Mouse (Mus musculus) gastrocnemius, adult 2 months (tissue): ENCODE measurements around the gene Hoxa5. TPM values are rescaled to one million over a fixed set of nuclear protein-coding genes. Genes with fewer than 3 reads are reported as not detected.

Experiments used
- DNase-seq: peaks from one replicate; pipeline ENCODE4 v3.0.0; 2022
- H3K27ac ChIP-seq: fragments of 200-600 bp; 2 replicates; pipeline ENCODE4 v1.8.1; 2022; ENCODE audit warnings: mild to moderate bottlenecking
- H3K4me3 ChIP-seq: fragments of 200-600 bp; 2 replicates; pipeline ENCODE4 v1.8.1; 2022; ENCODE audit warnings: mild to moderate bottlenecking, moderate library complexity
- CTCF ChIP-seq: fragments of 200-600 bp; IDR thresholded peaks from 2 replicates; pipeline ENCODE4 v1.8.1; 2022; ENCODE audit warnings: antibody characterized with exemption, mild to moderate bottlenecking, moderate library complexity
- intact Hi-C: fragments of 180-260 bp; cut with DNase I; formaldehyde crosslinking; loops from one replicate; pipeline ENCODE4 v1.15.1; 2025
- total RNA-seq, 2 experiments: library from RNA; stranded (reverse); gene quantifications; 2 replicates each; pipeline ENCODE4 v1.2.3; 2021

The Hoxa5 gene
- total RNA-seq, 2 experiments from 2014 or later, result 2.2 to 2.9 TPM

GRCm38 (mm10) chr6:52229558-52230416 lies 25.4 kb upstream of the Hoxa5 start:
- Histone ChIP-seq H3K4me3 (peak overlapping the region; percentile 76), H3K27ac (peak overlapping the region; percentile 93)
- DNase-seq, result peak; percentile 75
- peak; percentile 34; the same call in 1 of the 2 replicates for TF ChIP-seq CTCF
- intact Hi-C loops, result loop anchor here (1.0 kb wide), 1 partner anchor 1057 kb away; no protein-coding TSS in a partner anchor

DNA sequence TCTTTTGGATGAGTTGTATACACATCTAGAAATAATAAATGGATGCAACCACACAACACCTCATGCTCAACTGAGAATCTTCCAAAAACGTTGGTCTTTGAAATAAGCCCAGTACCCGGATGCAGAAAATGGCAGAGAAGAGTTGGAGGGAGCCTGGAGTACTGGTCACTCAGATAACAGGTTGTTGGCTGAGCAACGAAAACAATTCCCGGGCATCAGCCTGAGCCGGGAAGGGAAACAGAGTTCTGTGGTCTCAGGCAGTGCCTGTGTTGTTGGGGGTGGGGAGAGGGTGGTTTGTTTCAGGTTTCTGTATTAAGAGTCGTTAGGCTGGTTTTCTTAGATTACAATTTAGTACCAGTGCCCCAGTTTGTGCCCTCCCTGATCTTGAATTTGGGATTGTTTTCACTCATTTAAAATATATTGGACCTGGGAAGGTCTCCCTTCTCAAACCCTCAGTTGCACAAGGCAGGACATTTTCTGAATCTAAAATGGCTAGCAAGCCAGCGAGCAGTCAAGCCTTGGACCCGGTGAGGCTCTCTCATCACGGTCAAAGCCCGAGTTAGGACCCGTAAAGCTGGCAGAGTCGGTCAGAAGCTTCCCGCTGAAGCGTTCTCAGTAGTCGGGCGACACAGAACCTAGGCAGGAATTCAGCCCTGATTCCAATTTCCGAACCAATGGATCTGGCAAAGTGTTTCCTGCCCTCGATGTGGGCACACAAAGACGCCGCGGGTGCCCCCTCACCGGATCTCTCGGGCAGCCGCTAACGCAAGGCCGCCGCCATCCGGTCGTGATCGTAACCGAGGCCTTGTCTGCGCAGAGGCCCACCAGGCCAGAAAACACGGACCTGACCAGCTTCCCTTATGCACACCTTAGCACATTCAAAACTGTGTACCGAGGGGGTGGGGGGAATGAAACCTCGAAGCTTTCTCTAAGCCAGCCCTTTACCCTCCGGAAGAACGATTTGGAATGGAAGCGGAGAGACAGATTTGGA lies 24.4 kb upstream of the Hoxa5 start:
- intact Hi-C loops, result loop anchor here (1.0 kb wide), 1 partner anchor 1056 kb away; no protein-coding TSS in a partner anchor
- no peak for TF ChIP-seq CTCF
- Histone ChIP-seq H3K27ac (peak overlapping the region; percentile 93), H3K4me3 (peak overlapping the region; percentile 76)
- peak; percentile 77 for DNase-seq

GRCm38 (mm10) chr6:52227470-52228222 lies 23.3 kb upstream of the Hoxa5 start:
- H3K4me3 ChIP-seq, result peak overlapping the region; percentile 76
- DNase-seq, result no peak
- intact Hi-C loops, result no loop called here
- TF ChIP-seq CTCF, result no peak
- H3K27ac ChIP-seq, result peak overlapping the region; percentile 93

- intact Hi-C loops, result no loop called here
- H3K27ac ChIP-seq, result peak overlapping the region; percentile 93
- peak overlapping the region; percentile 76 for H3K4me3 ChIP-seq
- TF ChIP-seq CTCF, result no peak
- DNase-seq, result no peak
Observed at GRCm38 (mm10) chr6:52226569-52227257, 22.3 kb upstream of the Hoxa5 start.

DNA sequence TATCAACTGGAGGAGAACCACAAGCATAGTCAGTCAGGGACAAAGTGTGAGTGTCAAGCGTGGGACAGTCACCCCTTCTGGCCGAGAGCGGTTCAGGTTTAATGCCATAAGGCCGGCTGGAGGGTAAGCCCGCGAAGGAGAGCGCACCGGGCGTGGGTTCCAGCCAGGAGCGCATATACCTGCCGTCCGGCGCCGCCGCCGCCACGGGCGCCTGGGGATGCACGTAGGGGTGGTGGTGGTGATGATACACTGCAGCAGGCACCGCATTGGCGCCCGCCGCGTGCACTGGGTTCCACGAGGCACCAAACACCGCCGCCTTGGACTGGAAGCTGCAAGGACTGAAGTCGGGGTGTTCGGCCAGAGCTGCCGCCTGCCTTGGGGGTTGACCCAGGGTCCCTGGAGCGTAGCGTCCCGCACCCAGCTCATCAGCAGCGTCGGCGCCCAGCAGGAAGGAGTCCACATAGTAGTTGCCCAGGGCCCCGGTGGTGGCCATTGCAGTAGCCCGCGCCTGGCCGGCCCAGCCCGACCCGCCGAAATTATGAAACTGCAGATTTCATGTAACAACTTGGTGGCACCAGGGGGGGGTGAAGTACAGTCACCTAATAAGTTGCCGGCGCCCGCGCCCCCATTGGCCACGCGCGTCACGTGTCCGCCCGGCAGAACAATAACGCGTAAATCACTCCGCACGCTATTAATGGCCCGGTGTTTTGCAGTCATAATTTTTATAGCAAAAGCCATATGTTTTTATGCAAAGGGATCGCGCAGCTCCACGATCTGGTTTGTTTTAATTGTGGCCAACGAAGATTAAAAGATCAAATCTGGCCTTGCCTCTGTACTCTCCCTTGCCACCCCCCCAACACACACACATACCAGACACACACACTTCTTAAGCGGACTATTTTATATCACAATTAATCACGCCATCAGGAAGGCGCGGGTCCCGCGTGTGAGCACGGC lies 21.5 kb upstream of the Hoxa5 start:
- peak; percentile 93 for DNase-seq
- TF ChIP-seq CTCF, result no peak
- H3K27ac ChIP-seq, result peak overlapping the region; percentile 93
- intact Hi-C loops, result loop anchor here (2.0 kb wide), 1 partner anchor 15 kb away; no protein-coding TSS in a partner anchor
- peak overlapping the region; percentile 76 for H3K4me3 ChIP-seq

- Histone ChIP-seq H3K4me3 (peak overlapping the region; percentile 76), H3K27ac (peak overlapping the region; percentile 93)
- TF ChIP-seq CTCF, result no peak
- intact Hi-C loops, result loop anchor here (2.0 to 5.0 kb wide), 2 partner anchors 14 to 753 kb away; partner anchors contain the start of gene Cbx3
- no peak for DNase-seq
Observed at GRCm38 (mm10) chr6:52224895-52225611, 20.7 kb upstream of the Hoxa5 start.

DNA sequence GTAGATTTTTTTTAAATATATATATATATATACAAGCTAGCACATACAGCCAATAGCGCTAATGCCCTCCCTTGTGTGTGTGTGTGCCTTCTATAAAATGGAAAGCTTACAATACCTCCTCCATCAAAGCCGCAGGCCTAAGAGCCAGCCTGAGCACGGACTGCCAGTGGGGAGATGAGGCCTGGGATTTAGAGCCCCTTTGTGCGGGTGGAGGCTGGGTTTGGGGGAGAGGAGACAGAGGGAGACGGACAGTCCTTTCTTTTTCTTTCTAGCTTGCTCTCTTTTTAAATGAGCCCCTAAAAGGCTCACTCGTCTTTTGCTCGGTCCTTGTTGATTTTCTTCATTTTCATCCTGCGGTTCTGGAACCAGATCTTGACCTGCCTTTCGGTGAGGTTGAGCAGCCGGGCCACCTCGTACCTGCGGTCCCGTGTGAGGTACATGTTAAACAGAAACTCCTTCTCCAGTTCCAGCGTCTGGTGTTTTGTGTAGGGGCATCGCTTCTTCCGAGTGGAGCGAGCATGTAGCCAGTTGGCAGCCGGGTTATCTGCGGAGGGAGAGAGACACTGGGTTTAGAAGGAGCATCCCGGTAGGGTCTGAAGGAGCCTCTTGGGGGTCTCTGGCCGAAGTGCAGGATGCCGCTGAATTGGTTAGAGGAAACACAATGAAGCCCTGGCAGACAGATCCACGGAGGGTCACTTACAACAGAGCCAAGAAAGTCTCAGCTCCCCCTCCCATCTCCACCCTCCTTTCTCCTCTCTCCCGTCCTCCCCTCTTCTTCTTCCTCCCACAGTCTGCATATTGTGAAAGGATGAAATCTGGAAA lies 19.8 kb upstream of the Hoxa5 start:
- intact Hi-C loops, result loop anchor here (2.0 to 5.0 kb wide), 2 partner anchors 13 to 752 kb away; partner anchors contain the start of gene Cbx3
- DNase-seq, result no peak
- H3K27ac ChIP-seq, result peak overlapping the region; percentile 93
- no peak for TF ChIP-seq CTCF
- peak overlapping the region; percentile 76 for H3K4me3 ChIP-seq

DNA sequence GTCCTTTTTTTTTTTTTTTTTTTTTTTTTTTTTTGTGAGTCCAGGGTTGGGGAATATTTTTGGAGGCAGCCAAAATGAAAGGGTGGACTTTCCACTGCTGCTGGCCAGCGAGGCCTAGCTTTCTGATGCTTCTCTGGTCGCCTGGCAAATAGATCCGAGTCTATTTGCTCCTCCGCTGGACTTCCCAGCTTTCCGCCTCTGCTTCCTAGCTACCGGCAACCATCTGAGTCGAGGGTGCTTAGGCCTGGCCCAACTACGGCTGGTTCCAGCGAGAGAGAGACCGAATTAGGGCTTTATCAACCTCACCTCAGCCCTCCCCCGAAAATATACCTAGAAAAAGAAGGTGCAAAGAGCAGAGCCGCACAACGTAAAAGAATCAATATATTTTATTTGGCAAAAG lies 18.3 kb upstream of the Hoxa5 start:
- peak overlapping the region; percentile 76 for H3K4me3 ChIP-seq
- DNase-seq, result peak; percentile 35

More for the DNA sequence above, 18.3 kb upstream of the Hoxa5 start:
- intact Hi-C loops, result loop anchor here (5.0 kb wide), 1 partner anchor 750 kb away; the partner anchor contains the start of gene Cbx3
- peak overlapping the region; percentile 93 for H3K27ac ChIP-seq
- TF ChIP-seq CTCF, result no peak
